Mouse (Mus musculus): Measurements from ENCODE around the gene Rsad2. TPM values are rescaled to one million over a fixed set of nuclear protein-coding genes. Genes with fewer than 3 reads are reported as not detected.

Gene Rsad2
- polyA plus RNA-seq, 1 experiment from 2014 or later, result 0.89 TPM

- H3K36me3 ChIP-seq, result no peaks in the 10 kb centered on the region; the same call in 1 of the 2 replicates
- H3K27me3 ChIP-seq, result no peaks in the 10 kb centered on the region
- H3K9ac ChIP-seq, result no peak overlapping the region
- H3K4me3 ChIP-seq, result no peak overlapping the region
- H3K4me1 ChIP-seq (replicated peaks), result peaks cover 81% of the 10 kb centered on the region
- WGBS, result 79% methylated on average over 3 of the region's 3 CpGs
- H3K4me2 ChIP-seq, result no peak overlapping the region
- H3K27ac ChIP-seq (replicated peaks), result no peak overlapping the region
- no peak for ATAC-seq (ENCODE audit: low read depth)
- H3K9me3 ChIP-seq, result no peaks in the 10 kb centered on the region
Observed at GRCm38 (mm10) chr12:26410443-26410842, 45.8 kb downstream of the Rsad2 start.

- peaks cover 76% of the 10 kb centered on the region for H3K4me1 ChIP-seq (replicated peaks)
- no peak overlapping the region for H3K4me2 ChIP-seq
- WGBS, result 68% methylated on average over 9 of the region's 9 CpGs
- no peaks in the 10 kb centered on the region for H3K9me3 ChIP-seq
- H3K36me3 ChIP-seq, result peaks cover 12% of the 10 kb centered on the region
- no peak overlapping the region for H3K4me3 ChIP-seq
- no peak for ATAC-seq (ENCODE audit: low read depth)
- H3K9ac ChIP-seq, result no peak overlapping the region
- H3K27me3 ChIP-seq, result no peaks in the 10 kb centered on the region
- no peak overlapping the region for H3K27ac ChIP-seq (replicated peaks)
Observed at GRCm38 (mm10) chr12:26408707-26409106, 47.5 kb downstream of the Rsad2 start.

GRCm38 (mm10) chr12:26404781-26405702 is 51.2 kb downstream of the Rsad2 start:
- H3K4me1 ChIP-seq (replicated peaks), result peaks cover 46% of the 10 kb centered on the region
- 0 out of 2 replicates have a peak overlapping the region, but pooled peaks have one; percentile 18 for H3K27ac ChIP-seq (replicated peaks)
- H3K36me3 ChIP-seq, result peaks cover 23% of the 10 kb centered on the region
- H3K9me3 ChIP-seq, result no peaks in the 10 kb centered on the region
- no peak overlapping the region for H3K4me3 ChIP-seq
- ATAC-seq (ENCODE audit: low read depth), result no peak
- 89% methylated on average over 11 of the region's 11 CpGs for WGBS
- no peaks in the 10 kb centered on the region for H3K27me3 ChIP-seq
- no peak overlapping the region for H3K9ac ChIP-seq
- H3K4me2 ChIP-seq, result no peak overlapping the region

GRCm38 (mm10) chr12:26403372-26404125 is 52.7 kb downstream of the Rsad2 start:
- peaks cover 37% of the 10 kb centered on the region for H3K4me1 ChIP-seq (replicated peaks)
- H3K27me3 ChIP-seq, result no peaks in the 10 kb centered on the region
- H3K27ac ChIP-seq (replicated peaks), result no peak overlapping the region
- 82% methylated on average over 16 of the region's 16 CpGs for WGBS
- no peak overlapping the region for H3K9ac ChIP-seq
- ATAC-seq (ENCODE audit: low read depth), result no peak
- no peak overlapping the region for H3K4me2 ChIP-seq
- H3K36me3 ChIP-seq, result peaks cover 23% of the 10 kb centered on the region
- H3K9me3 ChIP-seq, result no peaks in the 10 kb centered on the region
- H3K4me3 ChIP-seq, result no peak overlapping the region

GRCm38 (mm10) chr12:26401696-26402470 is 54.4 kb downstream of the Rsad2 start:
- H3K9ac ChIP-seq, result no peak overlapping the region
- no peak overlapping the region for H3K27ac ChIP-seq (replicated peaks)
- no peak for ATAC-seq (ENCODE audit: low read depth)
- no peaks in the 10 kb centered on the region for H3K9me3 ChIP-seq
- H3K4me2 ChIP-seq, result no peak overlapping the region
- 87% methylated on average over 10 of the region's 10 CpGs for WGBS
- H3K36me3 ChIP-seq, result peaks cover 23% of the 10 kb centered on the region
- no peak overlapping the region for H3K4me3 ChIP-seq
- H3K4me1 ChIP-seq (replicated peaks), result peaks cover 27% of the 10 kb centered on the region
- H3K27me3 ChIP-seq, result no peaks in the 10 kb centered on the region

- H3K27ac ChIP-seq (replicated peaks), result no peak overlapping the region
- no peak for ATAC-seq (ENCODE audit: low read depth)
- H3K9me3 ChIP-seq, result no peaks in the 10 kb centered on the region
- H3K36me3 ChIP-seq, result peaks cover 23% of the 10 kb centered on the region
- WGBS, result 73% methylated on average over 1 of the region's 1 CpGs
- no peak overlapping the region for H3K4me3 ChIP-seq
- no peaks in the 10 kb centered on the region for H3K27me3 ChIP-seq
- H3K9ac ChIP-seq, result no peak overlapping the region
- peaks cover 27% of the 10 kb centered on the region for H3K4me1 ChIP-seq (replicated peaks)
- H3K4me2 ChIP-seq, result no peak overlapping the region
Observed at GRCm38 (mm10) chr12:26401254-26401653, 55.0 kb downstream of the Rsad2 start.

- no peak for ATAC-seq (ENCODE audit: low read depth)
Observed at GRCm38 (mm10) chr12:26400762-26401161, 55.5 kb downstream of the Rsad2 start.

GRCm38 (mm10) chr12:26399391-26399790 is 56.9 kb downstream of the Rsad2 start:
- 67% methylated on average over 6 of the region's 6 CpGs for WGBS
- H3K4me1 ChIP-seq (replicated peaks), result peaks cover 32% of the 10 kb centered on the region
- no peak for ATAC-seq (ENCODE audit: low read depth)

More at GRCm38 (mm10) chr12:26400762-26401161, 55.5 kb downstream of the Rsad2 start:
- Histone ChIP-seq H3K36me3 (peaks cover 23% of the 10 kb centered on the region), H3K4me2 (no peak overlapping the region), H3K27ac (replicated peaks) (no peak overlapping the region), H3K9ac (no peak overlapping the region), H3K27me3 (no peaks in the 10 kb centered on the region), H3K4me1 (replicated peaks) (peaks cover 25% of the 10 kb centered on the region), H3K9me3 (no peaks in the 10 kb centered on the region), H3K4me3 (no peak overlapping the region)
- 100% methylated on average over 1 of the region's 1 CpGs for WGBS

GRCm38 (mm10) chr12:26398597-26398996 is 57.7 kb downstream of the Rsad2 start:
- WGBS, result 58% methylated on average over 2 of the region's 2 CpGs
- Histone ChIP-seq H3K27ac (replicated peaks) (no peak overlapping the region), H3K4me2 (no peak overlapping the region)

More at GRCm38 (mm10) chr12:26399391-26399790, 56.9 kb downstream of the Rsad2 start:
- no peak overlapping the region for H3K4me3 ChIP-seq
- peaks cover 16% of the 10 kb centered on the region for H3K36me3 ChIP-seq
- no peak overlapping the region for H3K27ac ChIP-seq (replicated peaks)
- no peaks in the 10 kb centered on the region for H3K9me3 ChIP-seq
- no peaks in the 10 kb centered on the region for H3K27me3 ChIP-seq
- H3K4me2 ChIP-seq, result no peak overlapping the region
- H3K9ac ChIP-seq, result no peak overlapping the region

GRCm38 (mm10) chr12:26394485-26395470 is 61.5 kb downstream of the Rsad2 start:
- 38% methylated on average over 13 of the region's 13 CpGs for WGBS
- Histone ChIP-seq H3K4me3 (no peak overlapping the region), H3K9me3 (no peaks in the 10 kb centered on the region), H3K36me3 (0 out of 2 replicates have a peak, but pooled peaks cover 4% of the 10 kb centered on the region), H3K27me3 (no peaks in the 10 kb centered on the region), H3K4me1 (replicated peaks) (peaks cover 41% of the 10 kb centered on the region), H3K4me2 (peak overlapping the region; percentile 16; the same call in 1 of the 2 replicates), H3K27ac (replicated peaks) (peak overlapping the region; percentile 61), H3K9ac (peak overlapping the region; percentile 41; the same call in 1 of the 2 replicates)
- ATAC-seq (ENCODE audit: low read depth), result peak; percentile 69

More at GRCm38 (mm10) chr12:26398597-26398996, 57.7 kb downstream of the Rsad2 start:
- ATAC-seq (ENCODE audit: low read depth), result no peak
- Histone ChIP-seq H3K4me3 (no peak overlapping the region), H3K36me3 (peaks cover 11% of the 10 kb centered on the region), H3K9me3 (no peaks in the 10 kb centered on the region), H3K27me3 (no peaks in the 10 kb centered on the region), H3K4me1 (replicated peaks) (peaks cover 40% of the 10 kb centered on the region), H3K9ac (no peak overlapping the region)

- peaks cover 44% of the 10 kb centered on the region for H3K4me1 ChIP-seq (replicated peaks)
- H3K4me3 ChIP-seq, result no peak overlapping the region
- H3K36me3 ChIP-seq, result peaks cover 19% of the 10 kb centered on the region
- no peak overlapping the region for H3K9ac ChIP-seq
- H3K4me2 ChIP-seq, result no peak overlapping the region
- ATAC-seq (ENCODE audit: low read depth), result no peak
- H3K9me3 ChIP-seq, result no peaks in the 10 kb centered on the region
- 86% methylated on average over 5 of the region's 5 CpGs for WGBS
- no peaks in the 10 kb centered on the region for H3K27me3 ChIP-seq
- H3K27ac ChIP-seq (replicated peaks), result no peak overlapping the region
Observed at GRCm38 (mm10) chr12:26393291-26393690, 63.0 kb downstream of the Rsad2 start.

Measured in neural tube, embryonic 13.5 days (tissue).